Mouse (Mus musculus): ENCODE measurements around the gene Ppp1r12a. TPM values are rescaled to one million over a fixed set of nuclear protein-coding genes. Genes with fewer than 3 reads are reported as not detected.

Gene Ppp1r12a
- polyA plus RNA-seq, 1 experiment, result 1.0 TPM

- Histone ChIP-seq H3K36me3 (ENCODE audit: control insufficient read depth) (peaks cover 7% of the 10 kb centered on the region), H3K9me3 (ENCODE audit: control insufficient read depth, low read length) (no peaks in the 10 kb centered on the region), H3K27me3 (ENCODE audit: control insufficient read depth) (no peaks in the 10 kb centered on the region), H3K4me1 (ENCODE audit: control insufficient read depth) (peaks cover under 1% of the 10 kb centered on the region), H3K4me3 (replicated peaks) (no peak overlapping the region)
- no peak for TF ChIP-seq TAL1 (IDR thresholded peaks at IDR 0.05; ENCODE audit: low read length)
- TF ChIP-seq GATA1 (IDR thresholded peaks at IDR 0.05; ENCODE audit: low read length), result no peak
Measured at GRCm38 (mm10) chr10:108287438-108287801, 125.4 kb downstream of the Ppp1r12a start.

- TF ChIP-seq TAL1 (IDR thresholded peaks at IDR 0.05; ENCODE audit: low read length) (no peak), GATA1 (IDR thresholded peaks at IDR 0.05; ENCODE audit: low read length) (no peak)
- Histone ChIP-seq H3K4me3 (replicated peaks) (no peak overlapping the region), H3K4me1 (ENCODE audit: control insufficient read depth) (no peaks in the 10 kb centered on the region), H3K36me3 (ENCODE audit: control insufficient read depth) (no peaks in the 10 kb centered on the region), H3K27me3 (ENCODE audit: control insufficient read depth) (no peaks in the 10 kb centered on the region), H3K9me3 (ENCODE audit: control insufficient read depth, low read length) (no peaks in the 10 kb centered on the region)
Measured at GRCm38 (mm10) chr10:108290046-108290445, 128.1 kb downstream of the Ppp1r12a start.

GRCm38 (mm10) chr10:108291688-108292471, 129.9 kb downstream of the Ppp1r12a start:
- no peaks in the 10 kb centered on the region for H3K36me3 ChIP-seq (ENCODE audit: control insufficient read depth)

GRCm38 (mm10) chr10:108292651-108293050, 130.7 kb downstream of the Ppp1r12a start:
- TF ChIP-seq GATA1 (IDR thresholded peaks at IDR 0.05; ENCODE audit: low read length) (no peak), TAL1 (IDR thresholded peaks at IDR 0.05; ENCODE audit: low read length) (no peak)
- H3K4me3 ChIP-seq (replicated peaks), result no peak overlapping the region
- no peaks in the 10 kb centered on the region for H3K27me3 ChIP-seq (ENCODE audit: control insufficient read depth)
- H3K36me3 ChIP-seq (ENCODE audit: control insufficient read depth), result no peaks in the 10 kb centered on the region
- H3K9me3 ChIP-seq (ENCODE audit: control insufficient read depth, low read length), result no peaks in the 10 kb centered on the region
- no peaks in the 10 kb centered on the region for H3K4me1 ChIP-seq (ENCODE audit: control insufficient read depth)

More at GRCm38 (mm10) chr10:108291688-108292471, 129.9 kb downstream of the Ppp1r12a start:
- Histone ChIP-seq H3K4me1 (ENCODE audit: control insufficient read depth) (no peaks in the 10 kb centered on the region), H3K27me3 (ENCODE audit: control insufficient read depth) (no peaks in the 10 kb centered on the region), H3K9me3 (ENCODE audit: control insufficient read depth, low read length) (no peaks in the 10 kb centered on the region), H3K4me3 (replicated peaks) (no peak overlapping the region)
- TF ChIP-seq GATA1 (IDR thresholded peaks at IDR 0.05; ENCODE audit: low read length) (no peak), TAL1 (IDR thresholded peaks at IDR 0.05; ENCODE audit: low read length) (no peak)

GRCm38 (mm10) chr10:108293620-108294195, 131.7 kb downstream of the Ppp1r12a start:
- TF ChIP-seq GATA1 (IDR thresholded peaks at IDR 0.05; ENCODE audit: low read length), result no peak
- TF ChIP-seq TAL1 (IDR thresholded peaks at IDR 0.05; ENCODE audit: low read length), result no peak
- H3K9me3 ChIP-seq (ENCODE audit: control insufficient read depth, low read length), result no peaks in the 10 kb centered on the region
- no peak overlapping the region for H3K4me3 ChIP-seq (replicated peaks)
- H3K4me1 ChIP-seq (ENCODE audit: control insufficient read depth), result no peaks in the 10 kb centered on the region
- no peaks in the 10 kb centered on the region for H3K36me3 ChIP-seq (ENCODE audit: control insufficient read depth)
- no peaks in the 10 kb centered on the region for H3K27me3 ChIP-seq (ENCODE audit: control insufficient read depth)

GRCm38 (mm10) chr10:108294766-108295165, 132.8 kb downstream of the Ppp1r12a start:
- no peak overlapping the region for H3K4me3 ChIP-seq (replicated peaks)
- no peaks in the 10 kb centered on the region for H3K36me3 ChIP-seq (ENCODE audit: control insufficient read depth)
- no peaks in the 10 kb centered on the region for H3K27me3 ChIP-seq (ENCODE audit: control insufficient read depth)
- TF ChIP-seq TAL1 (IDR thresholded peaks at IDR 0.05; ENCODE audit: low read length) (no peak), GATA1 (IDR thresholded peaks at IDR 0.05; ENCODE audit: low read length) (no peak)
- no peaks in the 10 kb centered on the region for H3K9me3 ChIP-seq (ENCODE audit: control insufficient read depth, low read length)
- peaks cover 2% of the 10 kb centered on the region; the same call in 1 of the 2 replicates for H3K4me1 ChIP-seq (ENCODE audit: control insufficient read depth)

- TF ChIP-seq GATA1 (IDR thresholded peaks at IDR 0.05; ENCODE audit: low read length) (no peak), TAL1 (IDR thresholded peaks at IDR 0.05; ENCODE audit: low read length) (no peak)
- Histone ChIP-seq H3K4me1 (ENCODE audit: control insufficient read depth) (peaks cover 4% of the 10 kb centered on the region), H3K36me3 (ENCODE audit: control insufficient read depth) (no peaks in the 10 kb centered on the region), H3K9me3 (ENCODE audit: control insufficient read depth, low read length) (no peaks in the 10 kb centered on the region), H3K4me3 (replicated peaks) (no peak overlapping the region), H3K27me3 (ENCODE audit: control insufficient read depth) (no peaks in the 10 kb centered on the region)
Measured at GRCm38 (mm10) chr10:108296446-108296845, 134.5 kb downstream of the Ppp1r12a start.

- TF ChIP-seq GATA1 (IDR thresholded peaks at IDR 0.05; ENCODE audit: low read length), result no peak
- no peak for TF ChIP-seq TAL1 (IDR thresholded peaks at IDR 0.05; ENCODE audit: low read length)
- Histone ChIP-seq H3K36me3 (ENCODE audit: control insufficient read depth) (no peaks in the 10 kb centered on the region), H3K4me3 (replicated peaks) (no peak overlapping the region), H3K9me3 (ENCODE audit: control insufficient read depth, low read length) (no peaks in the 10 kb centered on the region), H3K4me1 (ENCODE audit: control insufficient read depth) (peaks cover 4% of the 10 kb centered on the region), H3K27me3 (ENCODE audit: control insufficient read depth) (no peaks in the 10 kb centered on the region)
Measured at GRCm38 (mm10) chr10:108298261-108298660, 136.3 kb downstream of the Ppp1r12a start.

GRCm38 (mm10) chr10:108298841-108299545, 137.0 kb downstream of the Ppp1r12a start:
- no peak for TF ChIP-seq TAL1 (IDR thresholded peaks at IDR 0.05; ENCODE audit: low read length)
- no peak for TF ChIP-seq GATA1 (IDR thresholded peaks at IDR 0.05; ENCODE audit: low read length)
- no peaks in the 10 kb centered on the region for H3K9me3 ChIP-seq (ENCODE audit: control insufficient read depth, low read length)
- no peaks in the 10 kb centered on the region for H3K36me3 ChIP-seq (ENCODE audit: control insufficient read depth)
- no peak overlapping the region for H3K4me3 ChIP-seq (replicated peaks)
- H3K4me1 ChIP-seq (ENCODE audit: control insufficient read depth), result peaks cover 4% of the 10 kb centered on the region
- no peaks in the 10 kb centered on the region; the same call in 1 of the 2 replicates for H3K27me3 ChIP-seq (ENCODE audit: control insufficient read depth)

All from erythroblast, embryonic 14.5 days (primary cell).